Mouse (Mus musculus): ENCODE data around the gene Fnbp1. TPM values are rescaled to one million over a fixed set of nuclear protein-coding genes. Genes with fewer than 3 reads are reported as not detected.

Fnbp1 gene
- polyA plus RNA-seq, 1 experiment from 2014 or later: 29.1 TPM

DNA sequence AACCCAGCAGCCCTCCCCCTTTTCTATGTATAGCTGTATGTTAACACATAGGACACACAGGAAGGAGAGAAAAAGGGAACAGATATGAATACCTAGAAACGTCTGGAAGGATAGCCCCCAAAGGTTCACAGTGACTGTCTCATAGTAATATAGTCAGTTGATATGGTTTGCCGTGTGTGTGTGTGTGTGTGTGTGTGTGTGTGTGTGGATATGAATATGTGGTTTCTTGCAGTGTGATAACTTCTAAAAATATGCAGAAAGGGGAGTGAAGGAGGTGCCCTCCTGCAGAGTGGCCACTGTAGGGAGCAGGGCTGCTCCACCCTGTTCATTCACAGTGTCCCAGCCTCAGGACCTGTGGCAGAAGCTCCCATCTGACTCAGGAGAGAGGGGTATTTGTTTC lies 136.4 kb downstream of the Fnbp1 start:
- H3K4me3 ChIP-seq (replicated peaks; ENCODE audit: low read length): no peak overlapping the region
- H3K9me3 ChIP-seq (ENCODE audit: control insufficient read depth, low read length): no peaks in the 10 kb centered on the region
- ATAC-seq (ENCODE audit: low FRiP score) (no peak), DNase-seq (ENCODE audit: low spot score) (no peak)
- H3K4me2 ChIP-seq (replicated peaks): no peak overlapping the region
- WGBS: 75% methylated on average over 2 of the region's 2 CpGs
- H3K4me1 ChIP-seq (replicated peaks; ENCODE audit: control insufficient read depth, insufficient read depth, low read length): no peaks in the 10 kb centered on the region
- H3K27ac ChIP-seq: no peak overlapping the region
- H3K36me3 ChIP-seq (replicated peaks; ENCODE audit: control insufficient read depth, insufficient read depth): peaks cover 90% of the 10 kb centered on the region
- H3K9ac ChIP-seq: no peak overlapping the region
- H3K27me3 ChIP-seq (ENCODE audit: control insufficient read depth, insufficient read depth, low read length): no peaks in the 10 kb centered on the region

GRCm38 (mm10) chr2:31002857-31003256 lies 139.0 kb downstream of the Fnbp1 start:
- H3K27me3 ChIP-seq (ENCODE audit: control insufficient read depth, insufficient read depth, low read length): no peaks in the 10 kb centered on the region
- DNase-seq (ENCODE audit: low spot score) (no peak), ATAC-seq (ENCODE audit: low FRiP score) (no peak)
- no peaks in the 10 kb centered on the region for H3K4me1 ChIP-seq (replicated peaks; ENCODE audit: control insufficient read depth, insufficient read depth, low read length)
- H3K27ac ChIP-seq: no peak overlapping the region
- H3K4me3 ChIP-seq (replicated peaks; ENCODE audit: low read length): no peak overlapping the region
- WGBS: 93% methylated on average over 10 of the region's 10 CpGs
- H3K4me2 ChIP-seq (replicated peaks): no peak overlapping the region
- peaks cover 84% of the 10 kb centered on the region for H3K36me3 ChIP-seq (replicated peaks; ENCODE audit: control insufficient read depth, insufficient read depth)
- no peak overlapping the region for H3K9ac ChIP-seq
- no peaks in the 10 kb centered on the region for H3K9me3 ChIP-seq (ENCODE audit: control insufficient read depth, low read length)

GRCm38 (mm10) chr2:30998443-30999260 lies 143.2 kb downstream of the Fnbp1 start:
- DNase-seq (ENCODE audit: low spot score) (no peak), ATAC-seq (ENCODE audit: low FRiP score) (0 out of 2 replicates have a peak, but pooled peaks have one; percentile 24)
- Histone ChIP-seq H3K27ac (peak overlapping the region; percentile 69; the same call in 1 of the 2 replicates), H3K4me3 (replicated peaks; ENCODE audit: low read length) (no peak overlapping the region), H3K4me1 (replicated peaks; ENCODE audit: control insufficient read depth, insufficient read depth, low read length) (no peaks in the 10 kb centered on the region), H3K4me2 (replicated peaks) (no peak overlapping the region), H3K9me3 (ENCODE audit: control insufficient read depth, low read length) (no peaks in the 10 kb centered on the region), H3K27me3 (ENCODE audit: control insufficient read depth, insufficient read depth, low read length) (no peaks in the 10 kb centered on the region), H3K9ac (no peak overlapping the region), H3K36me3 (replicated peaks; ENCODE audit: control insufficient read depth, insufficient read depth) (peaks cover 44% of the 10 kb centered on the region)
- WGBS: 67% methylated on average over 8 of the region's 8 CpGs

DNA sequence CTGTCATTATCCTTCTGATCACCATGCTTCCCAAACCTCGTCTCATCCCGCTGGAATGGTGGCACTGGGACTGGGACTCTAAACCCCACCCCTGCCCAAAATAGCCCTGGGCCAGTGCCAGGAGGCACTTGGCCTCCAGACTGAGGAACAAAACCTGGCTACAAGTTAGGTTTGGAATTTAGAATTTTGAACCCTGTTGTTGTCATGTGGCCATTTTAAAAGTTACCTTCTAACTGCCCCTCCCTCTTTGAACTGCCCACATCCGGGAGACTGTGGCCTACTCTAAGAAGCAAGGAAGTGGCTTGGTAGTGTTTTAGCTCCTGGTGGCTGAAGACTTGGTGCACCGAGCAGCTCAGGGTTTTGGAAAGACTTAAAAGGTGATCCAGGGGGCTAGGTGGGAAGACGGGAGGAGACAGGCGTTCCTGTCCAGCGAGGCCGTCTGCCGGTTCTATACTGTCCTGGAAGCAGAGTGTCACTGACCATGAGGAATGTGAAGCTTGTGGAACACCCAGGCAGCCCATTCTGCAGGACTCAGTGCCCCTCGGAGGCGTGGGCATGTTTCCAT lies 146.3 kb downstream of the Fnbp1 start:
- Histone ChIP-seq H3K36me3 (replicated peaks; ENCODE audit: control insufficient read depth, insufficient read depth) (peaks cover 18% of the 10 kb centered on the region), H3K27ac (no peak overlapping the region), H3K4me1 (replicated peaks; ENCODE audit: control insufficient read depth, insufficient read depth, low read length) (no peaks in the 10 kb centered on the region), H3K4me2 (replicated peaks) (no peak overlapping the region), H3K9ac (no peak overlapping the region), H3K4me3 (replicated peaks; ENCODE audit: low read length) (no peak overlapping the region), H3K9me3 (ENCODE audit: control insufficient read depth, low read length) (no peaks in the 10 kb centered on the region), H3K27me3 (ENCODE audit: control insufficient read depth, insufficient read depth, low read length) (no peaks in the 10 kb centered on the region)
- ATAC-seq (ENCODE audit: low FRiP score) (no peak), DNase-seq (ENCODE audit: low spot score) (no peak)
- WGBS: 72% methylated on average over 11 of the region's 11 CpGs

GRCm38 (mm10) chr2:30994853-30995252 lies 147.0 kb downstream of the Fnbp1 start:
- no peak overlapping the region for H3K27ac ChIP-seq
- H3K4me1 ChIP-seq (replicated peaks; ENCODE audit: control insufficient read depth, insufficient read depth, low read length): no peaks in the 10 kb centered on the region
- H3K27me3 ChIP-seq (ENCODE audit: control insufficient read depth, insufficient read depth, low read length): no peaks in the 10 kb centered on the region
- no peaks in the 10 kb centered on the region for H3K9me3 ChIP-seq (ENCODE audit: control insufficient read depth, low read length)
- ATAC-seq (ENCODE audit: low FRiP score) (no peak), DNase-seq (ENCODE audit: low spot score) (no peak)
- no peak overlapping the region for H3K4me3 ChIP-seq (replicated peaks; ENCODE audit: low read length)
- H3K36me3 ChIP-seq (replicated peaks; ENCODE audit: control insufficient read depth, insufficient read depth): peaks cover 12% of the 10 kb centered on the region
- H3K4me2 ChIP-seq (replicated peaks): no peak overlapping the region
- 95% methylated on average over 4 of the region's 4 CpGs for WGBS
- H3K9ac ChIP-seq: no peak overlapping the region

DNA sequence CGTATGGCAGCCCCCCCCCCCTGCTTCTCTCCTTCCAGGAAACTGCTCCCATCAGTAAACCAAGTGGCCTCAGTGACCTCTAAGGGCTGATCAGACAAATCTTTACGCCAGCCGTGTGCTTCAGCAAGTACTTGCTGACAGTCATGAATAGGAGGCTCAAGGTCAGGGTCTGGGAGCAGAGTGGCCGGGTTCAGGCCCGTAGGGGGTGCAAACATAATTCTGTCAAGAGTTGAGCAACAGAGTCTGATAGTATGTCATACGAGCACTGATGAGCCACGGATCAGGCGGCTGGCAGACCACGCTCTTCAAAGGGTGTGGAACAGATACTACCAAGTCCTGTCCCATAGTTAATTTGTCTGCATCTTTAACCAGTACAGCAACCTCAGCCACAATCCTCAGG lies 151.6 kb downstream of the Fnbp1 start:
- no peak overlapping the region for H3K9ac ChIP-seq

DNA sequence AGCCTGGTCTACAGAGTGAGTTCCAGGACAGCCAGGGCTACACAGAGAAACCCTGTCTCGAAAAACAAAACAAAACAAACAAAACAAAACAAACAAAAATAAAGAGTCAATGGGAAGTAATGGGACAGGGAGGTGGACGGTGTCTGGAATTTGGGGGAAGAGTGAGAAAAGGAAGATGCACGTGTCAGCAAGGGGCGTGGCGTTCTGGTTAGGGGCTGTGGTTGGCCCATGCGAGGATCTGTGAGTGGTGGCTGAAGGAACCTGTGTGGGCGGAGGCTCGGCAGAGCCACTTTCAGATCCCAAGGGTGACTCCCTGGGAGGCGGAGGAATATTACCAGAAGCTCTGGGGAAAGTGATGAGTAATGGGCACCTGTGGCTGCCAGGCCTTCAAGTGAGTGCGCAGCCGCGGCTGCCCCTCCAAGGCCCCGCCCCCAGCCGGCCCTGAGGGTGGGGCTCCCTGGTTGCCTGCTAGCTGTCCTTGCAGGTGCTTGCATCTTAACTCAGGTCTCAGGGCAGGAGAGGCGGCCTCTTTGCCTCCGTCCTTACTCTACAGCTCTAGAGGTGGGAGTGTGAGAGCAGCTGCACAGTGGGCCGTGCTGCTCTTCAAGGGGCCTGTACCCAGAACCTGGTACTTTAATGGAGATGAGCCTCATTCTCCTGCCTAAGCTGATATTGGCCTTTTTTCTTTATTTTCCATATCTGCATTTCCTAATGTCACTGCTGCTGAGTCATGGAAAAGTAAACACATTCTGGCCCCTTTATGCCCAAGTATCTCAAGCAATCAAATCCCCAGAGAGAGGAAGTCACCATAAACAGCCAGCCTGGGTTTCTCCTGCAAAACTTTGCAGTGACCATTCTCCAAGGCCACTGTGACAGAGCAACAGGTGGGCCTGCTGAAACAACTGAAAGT lies 156.4 kb downstream of the Fnbp1 start:
- Histone ChIP-seq H3K9me3 (ENCODE audit: control insufficient read depth, low read length) (no peaks in the 10 kb centered on the region), H3K27ac (no peak overlapping the region), H3K27me3 (ENCODE audit: control insufficient read depth, insufficient read depth, low read length) (no peaks in the 10 kb centered on the region), H3K4me2 (replicated peaks) (no peak overlapping the region), H3K36me3 (replicated peaks; ENCODE audit: control insufficient read depth, insufficient read depth) (no peaks in the 10 kb centered on the region), H3K4me1 (replicated peaks; ENCODE audit: control insufficient read depth, insufficient read depth, low read length) (peaks cover 15% of the 10 kb centered on the region), H3K4me3 (replicated peaks; ENCODE audit: low read length) (no peak overlapping the region), H3K9ac (no peak overlapping the region)
- ATAC-seq (ENCODE audit: low FRiP score) (no peak), DNase-seq (ENCODE audit: low spot score) (no peak)
- WGBS: 31% methylated on average over 17 of the region's 17 CpGs

More for the DNA sequence above, 151.6 kb downstream of the Fnbp1 start:
- Histone ChIP-seq H3K27ac (no peak overlapping the region), H3K9me3 (ENCODE audit: control insufficient read depth, low read length) (no peaks in the 10 kb centered on the region), H3K4me2 (replicated peaks) (no peak overlapping the region), H3K27me3 (ENCODE audit: control insufficient read depth, insufficient read depth, low read length) (no peaks in the 10 kb centered on the region), H3K36me3 (replicated peaks; ENCODE audit: control insufficient read depth, insufficient read depth) (no peaks in the 10 kb centered on the region), H3K4me1 (replicated peaks; ENCODE audit: control insufficient read depth, insufficient read depth, low read length) (0 out of 2 replicates have a peak, but pooled peaks cover 2% of the 10 kb centered on the region), H3K4me3 (replicated peaks; ENCODE audit: low read length) (no peak overlapping the region)
- DNase-seq (ENCODE audit: low spot score) (no peak), ATAC-seq (ENCODE audit: low FRiP score) (no peak)
- 96% methylated on average over 9 of the region's 9 CpGs for WGBS

GRCm38 (mm10) chr2:30983024-30983423 lies 158.8 kb downstream of the Fnbp1 start:
- no peak for ATAC-seq (ENCODE audit: low FRiP score)
- H3K4me1 ChIP-seq (replicated peaks; ENCODE audit: control insufficient read depth, insufficient read depth, low read length): peaks cover 15% of the 10 kb centered on the region
- no peaks in the 10 kb centered on the region for H3K27me3 ChIP-seq (ENCODE audit: control insufficient read depth, insufficient read depth, low read length)
- 42% methylated on average over 7 of the region's 7 CpGs for WGBS
- DNase-seq (ENCODE audit: low spot score): no peak
- no peak overlapping the region for H3K27ac ChIP-seq
- H3K9ac ChIP-seq: 0 out of 2 replicates have a peak overlapping the region, but pooled peaks have one; percentile 73
- H3K4me3 ChIP-seq (replicated peaks; ENCODE audit: low read length): peak overlapping the region; percentile 68
- H3K4me2 ChIP-seq (replicated peaks): peak overlapping the region; percentile 60
- H3K36me3 ChIP-seq (replicated peaks; ENCODE audit: control insufficient read depth, insufficient read depth): peaks cover 14% of the 10 kb centered on the region
- H3K9me3 ChIP-seq (ENCODE audit: control insufficient read depth, low read length): no peaks in the 10 kb centered on the region

Data from hindbrain, embryonic 14.5 days (tissue).